Mouse (Mus musculus) heart, postnatal 4 days (tissue): ENCODE data around the gene Syn3. TPM values are rescaled to one million over a fixed set of nuclear protein-coding genes. Genes with fewer than 3 reads are reported as not detected.
A peak's percentile ranks its signal among the peaks of the same experiment; 100 is the strongest.

Experiments used
- DNase-seq: peaks from one replicate; pipeline ENCODE4 v3.0.0; 2021
- total RNA-seq, 2 experiments: library from RNA; stranded (reverse); gene quantifications; 2 replicates each; pipeline ENCODE4 v1.2.3; 2021

The Syn3 gene
- total RNA-seq, 2 experiments from 2014 or later: 0.38 to 0.60 TPM

- no peak for DNase-seq
Observed at GRCm38 (mm10) chr10:86304583-86304982, 194.1 kb downstream of the Syn3 start.

DNA sequence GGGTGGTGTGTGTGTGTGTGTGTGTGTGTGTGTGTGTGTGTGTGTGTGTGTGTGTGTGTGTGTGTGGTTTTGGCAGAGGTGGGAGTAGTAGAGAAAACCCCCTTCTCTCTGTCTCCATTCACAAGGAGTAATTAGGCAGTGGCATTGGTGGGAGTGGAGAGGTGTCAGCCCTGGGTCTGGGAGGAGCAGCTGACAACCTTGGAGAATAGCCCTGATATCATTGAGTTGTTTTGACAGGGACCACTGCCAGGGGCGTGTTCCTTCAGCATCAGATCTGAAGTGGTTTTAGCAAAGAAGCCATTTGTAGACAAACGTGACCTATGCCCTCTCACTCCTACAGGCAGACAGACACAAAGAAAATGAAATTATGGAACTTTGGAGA is 195.2 kb downstream of the Syn3 start:
- no peak for DNase-seq

DNA sequence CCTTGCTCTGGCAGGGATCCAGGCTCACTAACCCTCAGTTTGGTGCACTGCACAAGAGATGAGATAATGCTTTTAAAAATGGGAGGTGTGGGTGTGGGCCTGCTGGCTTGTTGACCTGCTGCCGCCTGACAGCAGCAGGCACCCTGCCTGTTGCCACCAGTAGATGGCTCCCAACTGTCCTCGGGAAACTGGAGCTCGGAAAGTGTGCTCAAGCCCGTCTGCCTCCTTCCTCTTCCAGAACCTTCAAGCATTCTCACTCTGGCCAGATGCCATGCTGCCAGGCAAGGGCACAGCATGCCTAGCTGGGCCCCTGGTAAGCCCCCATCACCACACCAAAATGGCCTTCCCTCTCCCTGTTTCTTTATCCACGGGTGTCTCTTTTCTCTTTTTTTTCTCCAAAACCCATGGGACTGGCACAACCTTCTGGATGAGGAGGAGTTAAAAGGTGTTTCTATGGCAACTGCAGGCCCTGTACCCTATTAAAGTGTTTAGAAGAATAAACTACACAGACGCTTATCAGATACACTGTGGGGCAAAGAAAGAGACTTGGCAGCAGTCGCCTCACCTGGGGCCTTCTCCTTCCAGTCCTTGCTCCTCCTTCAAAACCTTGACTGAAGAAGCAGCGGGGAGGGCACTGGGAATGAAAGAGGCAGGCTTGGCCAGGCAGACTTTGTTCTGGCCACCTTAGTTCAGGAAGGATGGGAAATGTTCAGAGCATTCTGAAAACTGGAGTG is 195.8 kb downstream of the Syn3 start:
- DNase-seq: peak; percentile 85

- no peak for DNase-seq
Observed at GRCm38 (mm10) chr10:86302318-86302648, 196.4 kb downstream of the Syn3 start.

GRCm38 (mm10) chr10:86301593-86302317 is 196.9 kb downstream of the Syn3 start:
- no peak for DNase-seq

DNA sequence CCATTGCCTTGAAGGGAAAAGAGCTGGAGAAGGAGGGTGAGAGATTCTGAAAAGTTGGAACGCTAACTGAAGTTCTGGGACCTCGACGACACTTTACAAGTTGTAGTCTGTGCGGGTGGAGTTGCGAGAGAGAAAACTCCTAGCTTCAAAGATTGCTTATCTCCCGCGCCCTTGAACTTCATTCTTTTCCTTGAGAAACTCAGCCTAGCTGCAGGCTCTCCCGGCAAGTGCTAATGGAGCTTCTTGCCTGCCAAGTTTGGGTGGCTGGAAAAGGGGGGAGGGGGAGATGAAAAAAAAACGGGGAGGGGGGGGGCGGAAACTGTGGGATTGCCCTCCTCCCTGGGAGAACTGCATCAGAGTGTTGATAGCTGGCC is 197.6 kb downstream of the Syn3 start:
- no peak for DNase-seq

- DNase-seq: peak; percentile 91
Observed at GRCm38 (mm10) chr10:86300293-86301116, 198.2 kb downstream of the Syn3 start, which contains the start of gene Timp3. TSS of gene Timp3 (plus strand) at chr10:86300372.

DNA sequence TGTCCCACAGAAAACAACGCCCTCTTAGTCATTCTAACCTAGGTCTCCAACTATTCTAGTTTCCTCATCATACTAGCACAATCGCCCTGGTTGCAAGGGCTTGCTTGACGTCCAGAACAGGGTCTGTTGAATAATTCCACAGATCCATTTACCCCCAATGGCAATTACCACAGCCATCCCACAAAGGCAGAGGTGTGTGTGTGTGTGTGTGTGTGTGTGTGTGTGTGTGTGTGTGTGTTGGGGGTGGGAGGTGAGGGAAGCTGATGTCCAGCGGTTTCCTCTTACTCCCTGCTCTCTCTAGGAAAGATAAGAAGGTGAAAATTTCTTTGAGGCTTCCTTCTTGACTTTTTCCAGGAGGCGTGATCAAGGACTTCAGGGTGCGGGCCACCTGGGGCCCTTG is 198.9 kb downstream of the Syn3 start:
- no peak for DNase-seq

GRCm38 (mm10) chr10:86298326-86298725 is 200.4 kb downstream of the Syn3 start:
- no peak for DNase-seq

GRCm38 (mm10) chr10:86297307-86297706 is 201.4 kb downstream of the Syn3 start:
- no peak for DNase-seq

DNA sequence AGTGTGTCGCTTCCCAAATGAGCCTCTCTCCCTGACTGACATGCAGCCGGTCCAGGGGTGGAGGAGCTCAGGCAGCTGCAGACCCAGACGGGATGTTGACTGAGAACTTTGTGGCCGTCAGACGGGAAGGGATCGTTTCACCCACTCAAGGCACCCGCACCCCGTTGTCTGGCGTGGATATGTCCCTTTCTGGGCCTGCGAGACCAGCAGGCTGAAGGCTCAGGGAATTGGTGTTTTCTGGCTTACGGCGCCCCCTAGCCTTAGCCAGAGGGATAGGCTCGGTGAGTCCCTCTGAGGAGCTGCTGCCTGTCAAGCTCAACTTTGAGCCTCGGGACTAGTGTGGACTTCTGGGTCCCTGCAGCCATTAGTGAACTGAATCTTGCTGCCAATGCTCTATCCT is 202.6 kb downstream of the Syn3 start:
- DNase-seq: peak; percentile 87

- no peak for DNase-seq
Observed at GRCm38 (mm10) chr10:86295454-86296098, 203.1 kb downstream of the Syn3 start.

- DNase-seq: no peak
Observed at GRCm38 (mm10) chr10:86294599-86295365, 203.9 kb downstream of the Syn3 start.

DNA sequence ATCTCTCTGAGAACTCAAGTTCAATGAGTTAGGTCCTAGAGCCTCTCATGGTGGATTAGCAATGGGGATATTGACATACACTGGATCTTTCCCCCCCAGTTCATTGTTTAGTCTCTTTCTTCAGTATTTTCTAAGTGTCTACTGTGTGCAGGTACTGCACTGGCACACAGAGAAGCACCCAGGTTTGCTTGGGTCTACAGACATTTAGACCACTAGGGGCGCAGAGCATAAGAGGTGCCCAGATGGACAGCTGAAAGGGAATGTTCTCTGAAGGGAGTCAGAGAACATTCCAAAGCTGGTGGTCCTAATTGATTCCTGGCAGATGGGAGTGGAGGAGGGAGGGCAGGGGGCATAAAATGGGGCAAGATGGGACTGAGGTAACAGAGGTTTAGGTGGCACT is 204.8 kb downstream of the Syn3 start:
- DNase-seq: no peak

- DNase-seq: no peak
Observed at GRCm38 (mm10) chr10:86290109-86290771, 208.5 kb downstream of the Syn3 start.

DNA sequence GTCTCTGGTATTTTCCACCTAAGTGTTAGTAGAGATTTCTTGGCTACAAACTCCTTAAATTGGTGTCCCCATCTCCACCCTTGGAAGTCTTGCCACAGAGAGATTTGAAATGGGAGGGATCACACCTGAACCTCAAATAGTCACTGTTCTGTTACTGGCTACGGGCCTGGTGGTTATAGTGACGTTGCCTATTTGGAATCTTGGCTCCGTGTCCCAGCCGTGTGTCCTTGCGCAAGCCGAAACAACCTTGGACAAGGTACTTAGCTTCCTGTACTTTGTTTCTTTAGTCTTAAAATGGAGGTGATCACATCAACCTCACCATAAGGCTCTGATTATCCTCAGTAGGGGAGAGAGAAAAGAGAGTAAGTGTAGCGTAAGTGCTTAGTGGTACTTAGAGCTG is 212.2 kb downstream of the Syn3 start:
- DNase-seq: no peak

DNA sequence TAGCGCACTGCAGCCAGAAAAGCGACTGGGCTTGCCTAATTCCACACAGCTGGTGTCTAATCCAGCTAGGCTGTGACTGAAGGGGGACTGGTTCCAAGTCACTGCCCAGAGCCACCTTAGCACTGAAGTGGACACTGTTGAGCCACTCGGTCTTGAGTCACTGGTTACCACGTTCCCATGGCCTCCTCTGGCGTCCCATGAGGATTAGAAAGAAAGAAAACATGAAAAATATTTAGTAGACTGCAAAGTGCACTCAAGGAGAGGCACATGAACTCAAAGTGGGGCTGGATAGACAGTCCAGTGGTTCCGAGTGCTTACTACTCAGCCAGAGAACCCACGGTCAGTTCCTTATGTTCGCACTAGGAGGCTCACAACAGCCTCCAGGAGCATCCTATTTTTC is 217.5 kb downstream of the Syn3 start:
- DNase-seq: no peak

GRCm38 (mm10) chr10:86279579-86280168 is 219.0 kb downstream of the Syn3 start:
- DNase-seq: no peak

DNA sequence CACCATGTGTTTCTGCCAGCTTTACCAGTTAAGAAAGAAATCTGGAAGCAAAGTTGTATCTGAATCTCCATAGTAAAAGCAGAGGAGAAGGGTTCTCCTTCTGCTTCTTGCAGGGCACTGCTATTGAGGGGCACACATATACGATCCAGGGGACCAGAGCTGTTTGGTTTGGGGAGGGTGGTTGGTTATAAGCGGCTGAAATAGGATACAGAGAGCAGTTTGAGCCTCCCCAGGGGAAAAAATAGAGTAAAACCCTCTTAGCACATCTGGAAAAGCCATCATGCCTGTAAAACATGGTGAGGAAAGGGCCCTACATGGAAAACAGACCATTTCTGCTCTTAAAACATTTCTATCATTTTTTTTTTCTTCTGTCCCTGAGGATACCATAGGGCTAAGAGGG is 220.2 kb downstream of the Syn3 start:
- DNase-seq: no peak

- no peak for DNase-seq
Observed at GRCm38 (mm10) chr10:86277327-86277726, 221.4 kb downstream of the Syn3 start.

GRCm38 (mm10) chr10:86275585-86275984 is 223.1 kb downstream of the Syn3 start:
- DNase-seq: no peak
